Mouse (Mus musculus) urinary bladder, adult 2 months (tissue): ENCODE results near the gene Flt3l. TPM values are rescaled to one million over a fixed set of nuclear protein-coding genes. Genes with fewer than 3 reads are reported as not detected.
A peak's percentile ranks its signal among the peaks of the same experiment; 100 is the strongest.
"Not testable (repeated sequence)": the region's sequence is repeated elsewhere in the genome, so short reads cannot be mapped to it uniquely, and the experiment has no call there.

Experiments used
- DNase-seq: peaks from one replicate; pipeline ENCODE4 v3.0.0; 2022; ENCODE audit warnings: low spot score
- polyA plus RNA-seq: library from polyadenylated mRNA; depleted of rRNA; stranded (reverse); fragments of >200 nt; gene quantifications from 2 replicates; pipeline ENCODE4 v1.2.3, GENCODE M21; 2012; rRNA removed

Gene Flt3l
- 74.5 and 83.1 TPM in 2 replicates for polyA plus RNA-seq

GRCm38 (mm10) chr7:45135993-45136567 lies at the start of gene Flt3l, which contains the start of gene Gm45713:
Flt3l (minus strand) TSS chr7:45136432.
Gm45713 (minus strand) TSS chr7:45136231.
- peak; percentile 82 for DNase-seq

- no peak for DNase-seq
Measured at GRCm38 (mm10) chr7:45185921-45186320, 49.7 kb upstream of the Flt3l start.

- no peak for DNase-seq
Measured at GRCm38 (mm10) chr7:45183672-45184071, 47.4 kb upstream of the Flt3l start.

- no peak for DNase-seq
Measured at GRCm38 (mm10) chr7:45182606-45183005, 46.4 kb upstream of the Flt3l start.

GRCm38 (mm10) chr7:45182199-45182601 lies 46.0 kb upstream of the Flt3l start:
- peak; percentile 72 for DNase-seq

GRCm38 (mm10) chr7:45181540-45181939 lies 45.3 kb upstream of the Flt3l start:
- no peak for DNase-seq

GRCm38 (mm10) chr7:45180896-45181477 lies 44.8 kb upstream of the Flt3l start, which contains the start of gene Pth2:
Pth2 (plus strand) TSS chr7:45180995.
- DNase-seq = no peak

- no peak for DNase-seq
Measured at GRCm38 (mm10) chr7:45179469-45179868, 43.2 kb upstream of the Flt3l start, which contains the start of gene Gfy. Gfy (minus strand) TSS chr7:45179569.

- DNase-seq = no peak
Measured at GRCm38 (mm10) chr7:45178550-45178949, 42.3 kb upstream of the Flt3l start.

GRCm38 (mm10) chr7:45176356-45176755 lies 40.1 kb upstream of the Flt3l start:
- DNase-seq = no peak

GRCm38 (mm10) chr7:45175929-45176328 lies 39.7 kb upstream of the Flt3l start:
- DNase-seq = no peak

- no peak for DNase-seq
Measured at GRCm38 (mm10) chr7:45175398-45175797, 39.2 kb upstream of the Flt3l start.

GRCm38 (mm10) chr7:45174567-45175280 lies 38.5 kb upstream of the Flt3l start:
- no peak for DNase-seq

- not testable (repeated sequence) for DNase-seq
Measured at GRCm38 (mm10) chr7:45173772-45174171, 37.5 kb upstream of the Flt3l start.

GRCm38 (mm10) chr7:45172974-45173373 lies 36.7 kb upstream of the Flt3l start:
- DNase-seq = no peak

- DNase-seq = no peak
Measured at GRCm38 (mm10) chr7:45169495-45169894, 33.3 kb upstream of the Flt3l start.

- DNase-seq = no peak
Measured at GRCm38 (mm10) chr7:45168656-45169055, 32.4 kb upstream of the Flt3l start.

- no peak for DNase-seq
Measured at GRCm38 (mm10) chr7:45167761-45168445, 31.7 kb upstream of the Flt3l start.

GRCm38 (mm10) chr7:45166950-45167401 lies 30.7 kb upstream of the Flt3l start:
- DNase-seq = no peak

- no peak for DNase-seq
Measured at GRCm38 (mm10) chr7:45165701-45166100, 29.5 kb upstream of the Flt3l start.

GRCm38 (mm10) chr7:45164833-45165232 lies 28.6 kb upstream of the Flt3l start:
- DNase-seq = no peak
